Mouse (Mus musculus): ENCODE measurements around the gene Lyve1. TPM values are rescaled to one million over a fixed set of nuclear protein-coding genes. Genes with fewer than 3 reads are reported as not detected.

Lyve1 gene
- polyA plus RNA-seq, 1 experiment from 2014 or later, result 5.2 TPM

GRCm38 (mm10) chr7:110818787-110819350, 44.2 kb downstream of the Lyve1 start:
- Histone ChIP-seq H3K36me3 (ENCODE audit: control insufficient read depth, insufficient read depth) (no peaks in the 10 kb centered on the region), H3K9ac (replicated peaks; ENCODE audit: low read depth, low read length) (no peak overlapping the region), H3K4me1 (replicated peaks; ENCODE audit: control insufficient read depth, insufficient read depth, low read length) (peaks cover 3% of the 10 kb centered on the region; the same call in 1 of the 2 replicates), H3K4me3 (replicated peaks; ENCODE audit: low read length) (no peak overlapping the region), H3K27ac (ENCODE audit: low read length) (no peak overlapping the region), H3K9me3 (ENCODE audit: control insufficient read depth, low read length) (no peaks in the 10 kb centered on the region), H3K27me3 (replicated peaks; ENCODE audit: control insufficient read depth, insufficient read depth, low read length) (no peaks in the 10 kb centered on the region), H3K4me2 (ENCODE audit: low read length) (no peak overlapping the region)
- 93% methylated on average over 11 of the region's 11 CpGs for WGBS
- no peak for ATAC-seq

- H3K27ac ChIP-seq (ENCODE audit: low read length), result no peak overlapping the region
- no peak overlapping the region for H3K9ac ChIP-seq (replicated peaks; ENCODE audit: low read depth, low read length)
- no peak overlapping the region for H3K4me3 ChIP-seq (replicated peaks; ENCODE audit: low read length)
- no peaks in the 10 kb centered on the region for H3K9me3 ChIP-seq (ENCODE audit: control insufficient read depth, low read length)
- H3K4me2 ChIP-seq (ENCODE audit: low read length), result no peak overlapping the region
- no peak for ATAC-seq
- no peaks in the 10 kb centered on the region for H3K36me3 ChIP-seq (ENCODE audit: control insufficient read depth, insufficient read depth)
- H3K4me1 ChIP-seq (replicated peaks; ENCODE audit: control insufficient read depth, insufficient read depth, low read length), result peaks cover 3% of the 10 kb centered on the region; the same call in 1 of the 2 replicates
- WGBS, result 82% methylated on average over 6 of the region's 6 CpGs
- H3K27me3 ChIP-seq (replicated peaks; ENCODE audit: control insufficient read depth, insufficient read depth, low read length), result no peaks in the 10 kb centered on the region
These were observed 44.8 kb downstream of the Lyve1 start for GRCm38 (mm10) chr7:110818206-110818605.

- ATAC-seq, result 0 out of 2 replicates have a peak, but pooled peaks have one; percentile 43
- no peaks in the 10 kb centered on the region for H3K9me3 ChIP-seq (ENCODE audit: control insufficient read depth, low read length)
- no peaks in the 10 kb centered on the region for H3K36me3 ChIP-seq (ENCODE audit: control insufficient read depth, insufficient read depth)
- no peak overlapping the region for H3K9ac ChIP-seq (replicated peaks; ENCODE audit: low read depth, low read length)
- WGBS, result 70% methylated on average over 5 of the region's 5 CpGs
- no peaks in the 10 kb centered on the region for H3K4me1 ChIP-seq (replicated peaks; ENCODE audit: control insufficient read depth, insufficient read depth, low read length)
- H3K4me3 ChIP-seq (replicated peaks; ENCODE audit: low read length), result no peak overlapping the region
- no peaks in the 10 kb centered on the region for H3K27me3 ChIP-seq (replicated peaks; ENCODE audit: control insufficient read depth, insufficient read depth, low read length)
- H3K4me2 ChIP-seq (ENCODE audit: low read length), result no peak overlapping the region
- H3K27ac ChIP-seq (ENCODE audit: low read length), result no peak overlapping the region
These were observed 47.0 kb downstream of the Lyve1 start for GRCm38 (mm10) chr7:110816037-110816436.

GRCm38 (mm10) chr7:110813983-110814382, 49.1 kb downstream of the Lyve1 start:
- Histone ChIP-seq H3K27me3 (replicated peaks; ENCODE audit: control insufficient read depth, insufficient read depth, low read length) (no peaks in the 10 kb centered on the region), H3K4me1 (replicated peaks; ENCODE audit: control insufficient read depth, insufficient read depth, low read length) (no peaks in the 10 kb centered on the region), H3K9ac (replicated peaks; ENCODE audit: low read depth, low read length) (no peak overlapping the region), H3K4me2 (ENCODE audit: low read length) (no peak overlapping the region), H3K27ac (ENCODE audit: low read length) (no peak overlapping the region), H3K9me3 (ENCODE audit: control insufficient read depth, low read length) (no peaks in the 10 kb centered on the region), H3K4me3 (replicated peaks; ENCODE audit: low read length) (no peak overlapping the region), H3K36me3 (ENCODE audit: control insufficient read depth, insufficient read depth) (no peaks in the 10 kb centered on the region)
- 94% methylated on average over 1 of the region's 1 CpGs for WGBS
- no peak for ATAC-seq

- WGBS, result 89% methylated on average over 5 of the region's 5 CpGs
These were observed 51.5 kb downstream of the Lyve1 start for GRCm38 (mm10) chr7:110811529-110811928.

GRCm38 (mm10) chr7:110810995-110811394, 52.0 kb downstream of the Lyve1 start:
- WGBS, result 75% methylated on average over 8 of the region's 8 CpGs
- Histone ChIP-seq H3K9me3 (ENCODE audit: control insufficient read depth, low read length) (no peaks in the 10 kb centered on the region), H3K4me1 (replicated peaks; ENCODE audit: control insufficient read depth, insufficient read depth, low read length) (no peaks in the 10 kb centered on the region), H3K9ac (replicated peaks; ENCODE audit: low read depth, low read length) (no peak overlapping the region), H3K36me3 (ENCODE audit: control insufficient read depth, insufficient read depth) (no peaks in the 10 kb centered on the region), H3K27ac (ENCODE audit: low read length) (no peak overlapping the region), H3K4me3 (replicated peaks; ENCODE audit: low read length) (no peak overlapping the region), H3K27me3 (replicated peaks; ENCODE audit: control insufficient read depth, insufficient read depth, low read length) (no peaks in the 10 kb centered on the region), H3K4me2 (ENCODE audit: low read length) (no peak overlapping the region)
- ATAC-seq, result no peak

More at GRCm38 (mm10) chr7:110811529-110811928, 51.5 kb downstream of the Lyve1 start:
- ATAC-seq, result no peak
- H3K27me3 ChIP-seq (replicated peaks; ENCODE audit: control insufficient read depth, insufficient read depth, low read length), result no peaks in the 10 kb centered on the region
- H3K36me3 ChIP-seq (ENCODE audit: control insufficient read depth, insufficient read depth), result no peaks in the 10 kb centered on the region
- no peaks in the 10 kb centered on the region for H3K4me1 ChIP-seq (replicated peaks; ENCODE audit: control insufficient read depth, insufficient read depth, low read length)
- no peak overlapping the region for H3K27ac ChIP-seq (ENCODE audit: low read length)
- H3K9ac ChIP-seq (replicated peaks; ENCODE audit: low read depth, low read length), result no peak overlapping the region
- H3K9me3 ChIP-seq (ENCODE audit: control insufficient read depth, low read length), result no peaks in the 10 kb centered on the region
- no peak overlapping the region for H3K4me3 ChIP-seq (replicated peaks; ENCODE audit: low read length)
- no peak overlapping the region for H3K4me2 ChIP-seq (ENCODE audit: low read length)

GRCm38 (mm10) chr7:110809585-110810557, 53.2 kb downstream of the Lyve1 start:
- no peak overlapping the region for H3K4me2 ChIP-seq (ENCODE audit: low read length)

GRCm38 (mm10) chr7:110808962-110809361, 54.1 kb downstream of the Lyve1 start:
- no peak for ATAC-seq
- H3K36me3 ChIP-seq (ENCODE audit: control insufficient read depth, insufficient read depth), result no peaks in the 10 kb centered on the region
- no peak overlapping the region for H3K9ac ChIP-seq (replicated peaks; ENCODE audit: low read depth, low read length)
- WGBS, result 48% methylated on average over 3 of the region's 3 CpGs
- no peaks in the 10 kb centered on the region for H3K9me3 ChIP-seq (ENCODE audit: control insufficient read depth, low read length)
- no peak overlapping the region for H3K4me3 ChIP-seq (replicated peaks; ENCODE audit: low read length)
- 0 out of 2 replicates have a peak, but pooled peaks cover 4% of the 10 kb centered on the region for H3K4me1 ChIP-seq (replicated peaks; ENCODE audit: control insufficient read depth, insufficient read depth, low read length)
- no peak overlapping the region for H3K27ac ChIP-seq (ENCODE audit: low read length)
- H3K4me2 ChIP-seq (ENCODE audit: low read length), result no peak overlapping the region
- no peaks in the 10 kb centered on the region for H3K27me3 ChIP-seq (replicated peaks; ENCODE audit: control insufficient read depth, insufficient read depth, low read length)

More at GRCm38 (mm10) chr7:110809585-110810557, 53.2 kb downstream of the Lyve1 start:
- no peak overlapping the region for H3K9ac ChIP-seq (replicated peaks; ENCODE audit: low read depth, low read length)
- ATAC-seq, result no peak
- H3K9me3 ChIP-seq (ENCODE audit: control insufficient read depth, low read length), result no peaks in the 10 kb centered on the region
- no peak overlapping the region for H3K4me3 ChIP-seq (replicated peaks; ENCODE audit: low read length)
- no peaks in the 10 kb centered on the region for H3K27me3 ChIP-seq (replicated peaks; ENCODE audit: control insufficient read depth, insufficient read depth, low read length)
- H3K36me3 ChIP-seq (ENCODE audit: control insufficient read depth, insufficient read depth), result no peaks in the 10 kb centered on the region
- H3K27ac ChIP-seq (ENCODE audit: low read length), result no peak overlapping the region
- no peaks in the 10 kb centered on the region for H3K4me1 ChIP-seq (replicated peaks; ENCODE audit: control insufficient read depth, insufficient read depth, low read length)
- WGBS, result 84% methylated on average over 18 of the region's 18 CpGs

GRCm38 (mm10) chr7:110807460-110808030, 55.5 kb downstream of the Lyve1 start:
- 93% methylated on average over 13 of the region's 13 CpGs for WGBS
- no peaks in the 10 kb centered on the region for H3K27me3 ChIP-seq (replicated peaks; ENCODE audit: control insufficient read depth, insufficient read depth, low read length)
- no peak for ATAC-seq

More at GRCm38 (mm10) chr7:110807460-110808030, 55.5 kb downstream of the Lyve1 start:
- no peak overlapping the region for H3K27ac ChIP-seq (ENCODE audit: low read length)
- H3K9me3 ChIP-seq (ENCODE audit: control insufficient read depth, low read length), result no peaks in the 10 kb centered on the region
- H3K36me3 ChIP-seq (ENCODE audit: control insufficient read depth, insufficient read depth), result no peaks in the 10 kb centered on the region
- H3K4me3 ChIP-seq (replicated peaks; ENCODE audit: low read length), result no peak overlapping the region
- H3K4me2 ChIP-seq (ENCODE audit: low read length), result no peak overlapping the region
- no peak overlapping the region for H3K9ac ChIP-seq (replicated peaks; ENCODE audit: low read depth, low read length)
- 0 out of 2 replicates have a peak, but pooled peaks cover 4% of the 10 kb centered on the region for H3K4me1 ChIP-seq (replicated peaks; ENCODE audit: control insufficient read depth, insufficient read depth, low read length)
